Mouse (Mus musculus) kidney, adult 2 months (tissue): ENCODE data around the gene Bcl2l14.

ENCODE experiments used
- CTCF ChIP-seq: fragments of 200-500 bp; conservative IDR thresholded peaks from 2 replicates; pipeline ENCODE4 v1.5.1; 2011; ENCODE audit warnings: low read depth, mild to moderate bottlenecking, control low read depth, low read length, moderate library complexity, mixed read lengths; ENCODE audit not compliant: insufficient read depth, insufficient read length
- POLR2A ChIP-seq: fragments of 200-500 bp; IDR thresholded peaks from one replicate; pipeline ENCODE4 v1.6.1; 2011; ENCODE audit warnings: low read depth, low read length, control low read depth

DNA sequence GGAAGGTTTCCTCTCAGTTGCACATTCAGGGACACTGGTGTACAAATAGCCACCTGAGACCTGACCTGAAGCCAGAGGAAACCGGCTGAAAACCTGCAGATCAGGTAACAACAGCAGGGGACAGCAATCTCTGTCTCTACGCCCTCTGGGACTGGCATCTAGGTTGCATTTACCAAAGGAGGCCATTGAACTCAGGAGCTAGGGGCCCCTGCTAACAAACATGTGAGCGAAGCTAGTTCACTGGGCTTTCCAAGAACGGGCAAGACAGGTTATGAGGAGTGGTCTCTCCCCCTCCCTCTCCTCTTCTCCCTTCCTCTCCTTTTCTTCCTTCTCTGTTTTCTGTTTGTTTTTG, 18.4 kb downstream of the Bcl2l14 start:
- TF ChIP-seq CTCF (no peak), POLR2A (no peak)
